Mouse (Mus musculus) kidney, adult 2 months (tissue): ENCODE data around the gene Dstn. TPM values are rescaled to one million over a fixed set of nuclear protein-coding genes. Genes with fewer than 3 reads are reported as not detected.

Source experiments
- DNase-seq: peaks from one replicate; pipeline ENCODE4 v3.0.0; 2021
- H3K27ac ChIP-seq: fragments of 200-500 bp; 2 replicates; pipeline ENCODE4 v1.5.1; 2012; ENCODE audit warnings: low read depth, low read length, control low read depth, inconsistent platforms; ENCODE audit not compliant: insufficient read depth
- H3K27me3 ChIP-seq: fragments of 200-500 bp; replicated peaks from 2 replicates; pipeline ENCODE4 v1.6.1; 2012; ENCODE audit warnings: mild to moderate bottlenecking, moderate library complexity, low read length, inconsistent platforms; ENCODE audit not compliant: control insufficient read depth, insufficient read depth
- H3K36me3 ChIP-seq: fragments of 200-500 bp; 2 replicates; pipeline ENCODE4 v1.6.1; 2012; ENCODE audit warnings: mild to moderate bottlenecking, moderate library complexity, low read length, inconsistent platforms; ENCODE audit not compliant: control insufficient read depth, insufficient read depth
- H3K4me1 ChIP-seq: fragments of 200-500 bp; 2 replicates; pipeline ENCODE4 v1.6.1; 2011; ENCODE audit warnings: low read length; ENCODE audit not compliant: control insufficient read depth, insufficient read depth
- H3K4me3 ChIP-seq: fragments of 200-500 bp; 2 replicates; pipeline ENCODE4 v1.5.1; 2011; ENCODE audit warnings: mild to moderate bottlenecking, low read depth, low read length, control low read depth; ENCODE audit not compliant: insufficient read depth
- CTCF ChIP-seq: fragments of 200-500 bp; conservative IDR thresholded peaks from 2 replicates; pipeline ENCODE4 v1.5.1; 2011; ENCODE audit warnings: low read depth, mild to moderate bottlenecking, control low read depth, low read length, moderate library complexity, mixed read lengths; ENCODE audit not compliant: insufficient read depth, insufficient read length
- POLR2A ChIP-seq: fragments of 200-500 bp; IDR thresholded peaks from one replicate; pipeline ENCODE4 v1.6.1; 2011; ENCODE audit warnings: low read depth, low read length, control low read depth
- WGBS: fragments of 180-500 bp; shearing (Covaris S2); methylation state at CpG from one replicate; pipeline ENCODE4 v1.1.7; 2018; 5-methylcytosine and 5-hydroxymethylcytosine counted together
- polyA plus RNA-seq: library from polyadenylated mRNA; depleted of rRNA; stranded (reverse); fragments of >200 nt; gene quantifications from 2 replicates; pipeline ENCODE4 v1.2.3, GENCODE M21; 2012; rRNA removed

The Dstn gene
- polyA plus RNA-seq, 1 experiment, result 73.0 TPM

GRCm38 (mm10) chr2:143987485-143987884 is 72.4 kb downstream of the Dstn start:
- 43% methylated on average over 2 of the region's 2 CpGs for WGBS
- Histone ChIP-seq H3K27ac (no peak overlapping the region), H3K36me3 (no peaks in the 10 kb centered on the region), H3K4me3 (no peak overlapping the region), H3K4me1 (peaks cover 28% of the 10 kb centered on the region), H3K27me3 (no peaks in the 10 kb centered on the region)
- TF ChIP-seq CTCF (no peak), POLR2A (no peak)
- DNase-seq, result no peak

- Histone ChIP-seq H3K27ac (no peak overlapping the region), H3K27me3 (no peaks in the 10 kb centered on the region), H3K36me3 (no peaks in the 10 kb centered on the region), H3K4me1 (peaks cover 30% of the 10 kb centered on the region), H3K4me3 (no peak overlapping the region)
- TF ChIP-seq POLR2A (no peak), CTCF (no peak)
- 61% methylated on average over 3 of the region's 3 CpGs for WGBS
- DNase-seq, result peak; percentile 87
Measured at GRCm38 (mm10) chr2:143988016-143988415, 72.9 kb downstream of the Dstn start.

- Histone ChIP-seq H3K4me3 (no peak overlapping the region), H3K27me3 (no peaks in the 10 kb centered on the region), H3K4me1 (peaks cover 33% of the 10 kb centered on the region), H3K27ac (0 out of 2 replicates have a peak overlapping the region, but pooled peaks have one; percentile 54), H3K36me3 (no peaks in the 10 kb centered on the region)
- 4% methylated on average over 1 of the region's 1 CpGs for WGBS
- no peak for TF ChIP-seq CTCF
- no peak for TF ChIP-seq POLR2A
- DNase-seq, result peak; percentile 94
Measured at GRCm38 (mm10) chr2:143990997-143991396, 75.9 kb downstream of the Dstn start.

GRCm38 (mm10) chr2:143991964-143992672 is 77.0 kb downstream of the Dstn start:
- Histone ChIP-seq H3K36me3 (no peaks in the 10 kb centered on the region), H3K27ac (no peak overlapping the region), H3K27me3 (no peaks in the 10 kb centered on the region), H3K4me3 (no peak overlapping the region), H3K4me1 (peaks cover 32% of the 10 kb centered on the region)
- 82% methylated on average over 7 of the region's 7 CpGs for WGBS
- no peak for DNase-seq
- TF ChIP-seq POLR2A (no peak), CTCF (no peak)

Other genes with a start within 250 kb of the Dstn start
- gene Bfsp1, start 52.1 kb upstream of the Dstn start, polyA plus RNA-seq, result 0.35 and 0.36 TPM in 2 replicates
- gene Rrbp1, start 95.9 kb downstream of the Dstn start, polyA plus RNA-seq, result 61.7 and 69.2 TPM in 2 replicates
- gene Banf2, start 117.7 kb downstream of the Dstn start, polyA plus RNA-seq, result not detected in 2 replicates